Mouse (Mus musculus) heart, adult 11 months (tissue): ENCODE results near the gene Fam83c.

Source experiments
- DNase-seq: peaks from one replicate; pipeline ENCODE4 v3.0.0; 2022

Gene Fam83c

GRCm38 (mm10) chr2:155825904-155826629 is 8.6 kb downstream of the Fam83c start:
- no peak for DNase-seq

DNA sequence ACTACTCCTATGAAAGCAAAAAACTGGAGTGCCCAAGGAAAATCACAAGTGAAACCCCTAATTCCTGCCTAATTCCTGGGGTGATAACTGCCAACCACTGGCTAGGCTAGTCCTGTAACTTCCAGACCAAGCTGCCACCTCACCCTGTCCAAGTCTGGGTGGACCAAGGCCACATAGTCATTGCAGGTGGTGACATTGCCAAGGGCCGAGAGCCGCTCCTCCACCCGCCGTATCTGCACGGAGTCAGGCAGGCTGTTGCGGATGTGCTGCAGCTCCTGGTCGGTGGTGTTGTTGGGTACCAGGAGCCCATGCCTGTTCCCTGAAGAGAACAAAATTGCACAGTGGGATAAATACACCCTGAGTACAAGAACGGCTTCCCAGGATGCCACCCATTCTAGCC is 10.9 kb downstream of the Fam83c start:
- DNase-seq, result no peak

GRCm38 (mm10) chr2:155820779-155821178 is 13.9 kb downstream of the Fam83c start:
- no peak for DNase-seq

GRCm38 (mm10) chr2:155819449-155820251 is 15.0 kb downstream of the Fam83c start:
- no peak for DNase-seq

- no peak for DNase-seq
These were observed 15.4 kb downstream of the Fam83c start, which contains the start of gene BC029722 for GRCm38 (mm10) chr2:155819392-155819448. TSS of gene BC029722 (minus strand) at chr2:155819426.

DNA sequence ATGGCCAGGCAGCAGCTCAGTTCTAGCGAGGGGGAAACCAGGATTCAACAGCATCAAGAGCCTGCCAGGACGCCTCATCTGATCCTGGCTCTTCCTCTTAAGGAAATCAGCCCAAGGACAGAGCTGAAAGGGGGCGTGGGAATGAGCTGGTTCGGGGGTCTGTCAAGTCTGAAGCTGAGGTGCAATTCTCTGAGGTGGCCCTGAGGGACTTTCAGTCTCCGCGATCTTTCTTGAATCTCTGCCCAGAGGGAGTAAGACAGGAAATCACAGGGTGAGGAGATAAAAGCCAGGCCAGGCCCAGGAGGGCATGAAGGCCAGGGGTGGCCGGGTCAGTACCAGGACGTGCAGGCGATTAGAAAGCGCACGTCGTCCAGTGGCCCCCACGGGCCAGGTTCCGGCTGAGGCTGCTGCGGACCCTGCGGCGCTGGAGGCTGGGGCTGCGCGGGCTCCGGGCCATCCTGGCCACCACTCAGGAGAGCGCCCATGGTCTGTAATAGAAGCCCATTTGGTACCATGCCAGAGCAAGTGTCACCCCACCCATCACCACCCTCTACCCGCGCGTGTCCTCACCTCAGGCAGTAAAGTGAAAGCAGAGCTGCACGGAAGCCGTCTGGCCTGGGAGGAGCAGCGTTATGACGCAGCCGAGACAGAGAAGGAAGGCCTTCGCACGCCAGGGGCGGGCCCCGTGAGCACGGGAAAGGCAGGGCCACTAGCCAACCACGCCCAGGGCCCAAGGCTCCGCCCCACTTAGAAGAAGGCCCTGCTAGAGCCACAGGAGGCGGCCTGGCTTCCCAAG is 15.9 kb downstream of the Fam83c start:
- DNase-seq, result peak; percentile 100

GRCm38 (mm10) chr2:155817301-155818245 is 17.1 kb downstream of the Fam83c start:
- peak; percentile 97 for DNase-seq

GRCm38 (mm10) chr2:155816179-155816578 is 18.5 kb downstream of the Fam83c start:
- peak; percentile 92 for DNase-seq

- DNase-seq, result no peak
These were observed 19.8 kb downstream of the Fam83c start for GRCm38 (mm10) chr2:155814829-155815228.

GRCm38 (mm10) chr2:155812637-155813036 is 22.0 kb downstream of the Fam83c start:
- no peak for DNase-seq

- DNase-seq, result peak; percentile 92
These were observed 22.7 kb downstream of the Fam83c start for GRCm38 (mm10) chr2:155811821-155812396.

- no peak for DNase-seq
These were observed 25.0 kb downstream of the Fam83c start for GRCm38 (mm10) chr2:155809620-155810019.

- no peak for DNase-seq
These were observed 27.2 kb downstream of the Fam83c start for GRCm38 (mm10) chr2:155807408-155807807.

- DNase-seq, result peak; percentile 96
These were observed 28.1 kb downstream of the Fam83c start for GRCm38 (mm10) chr2:155806548-155806947.

- no peak for DNase-seq
These were observed 28.8 kb downstream of the Fam83c start for GRCm38 (mm10) chr2:155805925-155806255.

DNA sequence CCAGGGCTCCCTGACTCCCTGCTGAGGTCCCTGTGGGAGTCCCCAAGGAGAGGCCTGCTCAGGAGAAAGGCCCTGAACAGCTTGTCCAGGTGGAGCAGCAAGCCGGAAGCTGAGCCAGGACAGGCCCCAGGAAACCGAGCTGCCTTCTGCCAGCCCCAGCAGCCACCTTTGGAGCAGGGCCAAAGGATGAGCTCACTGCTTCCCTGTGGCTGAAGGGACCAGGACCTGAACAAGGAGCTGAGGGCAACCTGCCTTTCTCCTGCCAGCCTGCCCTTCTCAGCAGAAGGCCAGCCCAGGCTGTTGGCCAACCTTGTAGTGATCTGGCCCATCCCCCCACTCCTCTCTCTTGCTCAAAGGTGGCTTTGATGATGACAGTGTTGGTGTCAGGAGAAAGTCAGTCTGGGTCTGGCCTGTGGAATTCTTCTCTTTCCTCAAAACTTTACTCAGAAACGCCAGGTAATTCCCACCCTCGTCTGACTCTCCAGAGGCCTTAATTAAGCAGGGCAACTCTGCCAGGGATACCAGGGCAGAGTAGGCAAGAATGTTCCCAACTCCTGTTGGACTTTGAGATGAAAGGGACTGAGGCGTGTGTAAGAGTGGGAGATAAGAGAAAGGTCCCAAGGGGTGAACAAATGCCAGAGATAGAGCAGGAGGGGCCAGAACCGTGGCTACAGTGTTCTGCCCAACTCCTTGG is 29.3 kb downstream of the Fam83c start:
- peak; percentile 94 for DNase-seq

GRCm38 (mm10) chr2:155804053-155804452 is 30.6 kb downstream of the Fam83c start:
- no peak for DNase-seq

GRCm38 (mm10) chr2:155802761-155803160 is 31.9 kb downstream of the Fam83c start:
- no peak for DNase-seq

- DNase-seq, result no peak
These were observed 36.0 kb downstream of the Fam83c start for GRCm38 (mm10) chr2:155798613-155799012.

DNA sequence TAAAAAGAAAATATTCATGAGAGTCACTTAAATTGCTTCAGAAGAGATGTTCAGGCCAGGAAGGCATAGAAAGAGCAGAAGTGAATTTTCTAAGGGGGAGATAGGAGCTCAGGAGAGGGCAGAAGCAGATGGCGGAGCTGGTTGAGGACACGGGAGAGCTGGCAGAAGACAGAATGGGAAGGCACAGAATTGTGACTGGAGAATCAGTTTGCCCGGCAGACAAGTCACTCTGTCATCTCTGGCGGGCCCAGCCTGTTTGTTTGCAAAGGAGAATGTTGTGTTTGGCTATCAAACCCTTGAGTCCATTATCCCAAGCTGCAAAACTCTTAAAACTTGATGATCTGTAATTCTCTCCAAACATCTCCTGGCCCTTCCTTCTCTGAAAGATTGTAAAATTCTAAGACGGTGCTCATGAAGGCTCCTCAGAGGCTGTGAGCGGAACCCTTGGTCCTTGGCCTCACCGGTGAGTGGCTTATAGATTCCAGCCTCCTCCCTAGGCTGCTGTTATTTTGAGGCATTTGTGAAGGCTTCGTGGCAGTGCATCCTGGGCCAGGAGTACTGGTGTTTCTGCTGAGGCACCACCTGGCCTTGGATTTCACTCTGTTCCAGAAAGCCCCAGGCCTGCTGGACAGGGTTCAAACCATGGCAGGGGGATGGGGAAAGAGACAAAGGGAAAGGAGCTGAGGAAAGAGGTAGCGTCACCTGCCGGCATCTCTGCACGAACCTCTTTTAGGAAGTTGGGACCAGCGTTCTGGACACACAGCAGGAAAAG is 39.8 kb downstream of the Fam83c start:
- no peak for DNase-seq

- DNase-seq, result no peak
These were observed 41.8 kb downstream of the Fam83c start for GRCm38 (mm10) chr2:155792899-155793298.
